Mouse (Mus musculus) megakaryocyte progenitor cell, adult 5-6 weeks (primary cell): ENCODE results near the gene Rasa4. TPM values are rescaled to one million over a fixed set of nuclear protein-coding genes. Genes with fewer than 3 reads are reported as not detected.
A peak's percentile ranks its signal among the peaks of the same experiment; 100 is the strongest.
"Not testable (repeated sequence)": the region's sequence is repeated elsewhere in the genome, so short reads cannot be mapped to it uniquely, and the experiment has no call there.

Experiments used
- ATAC-seq: replicated peaks from 2 replicates; pipeline ENCODE4 v1.8.0; 2016; ENCODE audit warnings: mild to moderate bottlenecking, moderate TSS enrichment, inconsistent platforms; ENCODE audit not compliant: poor library complexity
- total RNA-seq, 2 experiments: library from RNA; stranded (forward) in 1 of 2; stranded (reverse) in 1 of 2; fragments of 157-497, 149-512 nt in 1 of 2; fragments of 200-1000 nt in 1 of 2; gene quantifications; 2 replicates each; pipeline versions ENCODE4 v1.2.3 to v1.2.4; 2015 to 2017

Rasa4 gene
- total RNA-seq (2015) (31.4 and 43.2 TPM in 2 replicates), total RNA-seq (2017) (21.5 and 31.9 TPM in 2 replicates)

- peak; percentile 95 for ATAC-seq
Measured at GRCm38 (mm10) chr5:136083669-136084107, at the start of gene Rasa4. Gene Rasa4 (plus strand): TSS chr5:136083916.

GRCm38 (mm10) chr5:136034868-136035267 is 48.8 kb upstream of the Rasa4 start:
- 0 out of 2 replicates have a peak, but pooled peaks have one; percentile 48 for ATAC-seq

- ATAC-seq: 0 out of 2 replicates have a peak, but pooled peaks have one; percentile 14
Measured at GRCm38 (mm10) chr5:136035285-136035684, 48.4 kb upstream of the Rasa4 start.

GRCm38 (mm10) chr5:136036667-136037066 is 47.0 kb upstream of the Rasa4 start:
- no peak for ATAC-seq

GRCm38 (mm10) chr5:136038258-136039214 is 45.2 kb upstream of the Rasa4 start, which contains the start of gene Upk3b:
Gene Upk3b (plus strand): TSS chr5:136038496.
- no peak for ATAC-seq

- peak; percentile 70 for ATAC-seq
Measured at GRCm38 (mm10) chr5:136040210-136040609, 43.5 kb upstream of the Rasa4 start.

- no peak for ATAC-seq
Measured at GRCm38 (mm10) chr5:136041260-136041659, 42.5 kb upstream of the Rasa4 start.

- no peak for ATAC-seq
Measured at GRCm38 (mm10) chr5:136041666-136042065, 42.0 kb upstream of the Rasa4 start.

GRCm38 (mm10) chr5:136044865-136045264 is 38.9 kb upstream of the Rasa4 start:
- ATAC-seq: 0 out of 2 replicates have a peak, but pooled peaks have one; percentile 27

- peak; percentile 50 for ATAC-seq
Measured at GRCm38 (mm10) chr5:136045408-136045807, 38.3 kb upstream of the Rasa4 start.

GRCm38 (mm10) chr5:136045987-136046386 is 37.7 kb upstream of the Rasa4 start:
- ATAC-seq: peak; percentile 89

GRCm38 (mm10) chr5:136048541-136048940 is 35.2 kb upstream of the Rasa4 start:
- ATAC-seq: not testable (repeated sequence)

- ATAC-seq: no peak
Measured at GRCm38 (mm10) chr5:136049926-136050325, 33.8 kb upstream of the Rasa4 start.

GRCm38 (mm10) chr5:136051231-136052085 is 32.3 kb upstream of the Rasa4 start:
- no peak for ATAC-seq

- ATAC-seq: no peak
Measured at GRCm38 (mm10) chr5:136052861-136053655, 30.7 kb upstream of the Rasa4 start.

- no peak for ATAC-seq
Measured at GRCm38 (mm10) chr5:136054301-136055077, 29.2 kb upstream of the Rasa4 start, which contains the start of gene Upk3bl. Gene Upk3bl (plus strand): TSS chr5:136054492.

GRCm38 (mm10) chr5:136056062-136056461 is 27.7 kb upstream of the Rasa4 start:
- ATAC-seq: no peak

GRCm38 (mm10) chr5:136057085-136057484 is 26.6 kb upstream of the Rasa4 start:
- ATAC-seq: no peak

GRCm38 (mm10) chr5:136061567-136061966 is 22.1 kb upstream of the Rasa4 start:
- ATAC-seq: peak; percentile 83
